Mouse (Mus musculus) liver, embryonic 14.5 days (tissue): ENCODE measurements around the gene Wwc2.

Experiments used
- CTCF ChIP-seq: IDR thresholded peaks from 2 replicates; pipeline ENCODE4 v1.5.1; 2016; ENCODE audit warnings: antibody characterized with exemption, low read depth, control low read depth
- EP300 ChIP-seq: IDR thresholded peaks from 2 replicates; pipeline ENCODE4 v1.6.1; 2016; ENCODE audit warnings: antibody characterized with exemption, low read depth

- no peak for TF ChIP-seq CTCF
- no peak for TF ChIP-seq EP300
These were observed 10.8 kb downstream of the Wwc2 start for GRCm38 (mm10) chr8:47979876-47980275.
